ENCODE assay signal across 8 mouse cellular contexts in the genomic region with DNA sequence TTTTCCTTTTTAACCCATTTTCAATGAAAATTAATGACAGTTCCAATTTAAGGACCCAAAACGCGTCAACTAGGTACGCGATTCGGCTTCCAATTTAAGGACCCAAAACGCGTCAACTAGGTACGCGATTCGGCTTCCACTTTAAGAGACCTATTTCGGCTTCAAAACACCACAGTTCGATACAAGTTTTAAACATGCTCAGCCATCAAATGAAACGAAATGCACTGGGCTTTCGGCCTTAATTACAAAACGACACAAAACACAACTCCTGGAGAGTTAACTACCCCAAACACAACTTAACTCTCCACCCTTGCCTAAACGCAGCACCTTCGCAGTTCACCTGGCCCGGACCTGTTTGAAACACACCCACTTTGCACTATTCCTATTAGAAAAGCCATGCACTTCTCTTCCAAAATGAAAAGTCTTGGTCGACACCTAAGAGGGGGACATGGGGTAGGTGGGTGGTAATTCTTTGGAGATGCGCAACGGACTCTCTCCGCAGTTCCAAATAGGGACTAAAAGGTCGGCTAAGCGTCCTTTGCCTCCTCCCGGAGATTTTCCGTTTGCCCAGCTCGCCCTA. TPM values are rescaled to one million over a fixed set of nuclear protein-coding genes. Genes with fewer than 3 reads are reported as not detected.
A peak's percentile ranks its signal among the peaks of the same experiment; 100 is the strongest.
DNase-seq lines count a peak whose midpoint lies in the region; ATAC-seq and TF ChIP-seq lines count a peak whose summit lies in the region.

No protein-coding gene starts in this region.

- TF ChIP-seq CTCF in lung, adult 2 months (IDR thresholded peaks at IDR 0.05; ENCODE audit: insufficient read depth, low read length): no peak
- TF ChIP-seq CTCF in hindbrain, postnatal 0 days (IDR thresholded peaks at IDR 0.05; ENCODE audit: low read depth): no peak

- 0 out of 2 replicates have a peak, but pooled peaks cover 4% of the 10 kb centered on the region for H3K36me3 ChIP-seq in hindbrain, postnatal 0 days (ENCODE audit: insufficient read depth, low read length)
- H3K36me3 ChIP-seq in midbrain, embryonic 15.5 days (replicated peaks): no peaks in the 10 kb centered on the region

- H3K4me3 ChIP-seq in lung, adult 2 months (replicated peaks; ENCODE audit: extremely low read depth, low read depth, low read length): peak overlapping the region; percentile 94
- H3K4me3 ChIP-seq in hindbrain, postnatal 0 days (ENCODE audit: low read length): peak overlapping the region; percentile 98
- H3K4me3 ChIP-seq in midbrain, embryonic 15.5 days: peak overlapping the region; percentile 97

- no peaks in the 10 kb centered on the region for H3K9me3 ChIP-seq in hindbrain, postnatal 0 days (ENCODE audit: low read length)
- no peaks in the 10 kb centered on the region for H3K9me3 ChIP-seq in midbrain, embryonic 15.5 days

- no peaks in the 10 kb centered on the region for H3K27me3 ChIP-seq in hindbrain, postnatal 0 days (ENCODE audit: insufficient read depth, low read length)
- H3K27me3 ChIP-seq in midbrain, embryonic 15.5 days (replicated peaks): no peaks in the 10 kb centered on the region

- peak overlapping the region; percentile 99 for H3K27ac ChIP-seq in hindbrain, postnatal 0 days
- H3K27ac ChIP-seq in midbrain, embryonic 15.5 days: peak overlapping the region; percentile 100

- H3K9ac ChIP-seq in hindbrain, postnatal 0 days (replicated peaks; ENCODE audit: low read length): peak overlapping the region; percentile 99
- peak overlapping the region; percentile 98 for H3K9ac ChIP-seq in midbrain, embryonic 15.5 days

- WGBS in lung, adult 2 months: under 1% methylated on average over 27 of the region's 27 CpGs
- WGBS in hindbrain, postnatal 0 days: 0% methylated on average over 27 of the region's 27 CpGs
- WGBS in midbrain, embryonic 15.5 days: under 1% methylated on average over 27 of the region's 27 CpGs

- ATAC-seq in hindbrain, postnatal 0 days: no peak
- no peak for ATAC-seq in midbrain, embryonic 15.5 days (replicated peaks)

- no peak for DNase-seq in lung, adult 2 months
- DNase-seq in lung, postnatal 25 days (ENCODE audit: low spot score): no peak
- DNase-seq in c-Kit-positive CD71-positive TER-119-positive erythroid progenitor cells, embryonic 14.5 days (ENCODE audit: low spot score): peak; percentile 31
- peak; percentile 27 for DNase-seq in hindbrain, postnatal 0 days (ENCODE audit: low spot score)
- DNase-seq in adrenal gland, adult 18-20 months (ENCODE audit: low spot score in 2 of 2): no peak
- DNase-seq in frontal cortex, postnatal 36 days (ENCODE audit: low spot score in 2 of 2): no peak
- no peak for DNase-seq in layer of hippocampus, postnatal 14 days (ENCODE audit: low spot score in 2 of 2)

- H3K4me1 ChIP-seq in lung, adult 2 months (ENCODE audit: control insufficient read depth, insufficient read depth, low read length): peaks cover 4% of the 10 kb centered on the region
- H3K4me1 ChIP-seq in hindbrain, postnatal 0 days (ENCODE audit: insufficient read depth, low read length): peaks cover 22% of the 10 kb centered on the region; the same call in 1 of the 2 replicates
- H3K4me1 ChIP-seq in midbrain, embryonic 15.5 days: peaks cover 56% of the 10 kb centered on the region

- no peak for TF ChIP-seq POLR2A in lung, adult 2 months (IDR thresholded peaks at IDR 0.05; ENCODE audit: borderline replicate concordance, extremely low read depth, low read depth, low read length)

- H3K4me2 ChIP-seq in hindbrain, postnatal 0 days (ENCODE audit: low read depth, low read length): peak overlapping the region; percentile 79
- H3K4me2 ChIP-seq in midbrain, embryonic 15.5 days: peak overlapping the region; percentile 68

RNA-seq across cellular contexts. Expression of gene Hnrnph3, which starts 1.4 kb away (rescaled TPM):
- 14.3 and 27.5 TPM in 2 replicates for polyA plus RNA-seq in lung, adult 2 months (2012; rRNA removed)
- total RNA-seq in hindbrain, postnatal 0 days (2014; rRNA removed): 5.4 and 9.4 TPM in 2 replicates
- 77.7 and 83.9 TPM in 2 replicates for polyA plus RNA-seq in hindbrain, postnatal 0 days (2015; fragmentation: Nextera tagmentation; extraction: Ambion mirVana)
- polyA plus RNA-seq in midbrain, embryonic 15.5 days (2015; fragmentation: Nextera tagmentation; extraction: Ambion mirVana): 167 and 175 TPM in 2 replicates
- 10 to 100 TPM; 51.1 to 53.6 TPM for total RNA-seq in adrenal gland, adult 18-20 months (2021)
- total RNA-seq in layer of hippocampus, postnatal 14 days (2021): 10 to 100 TPM; 31.0 to 39.5 TPM

RNA-seq across cellular contexts. Expression of gene Pbld2, which starts 1.5 kb away (rescaled TPM):
- polyA plus RNA-seq in lung, adult 2 months (2012; rRNA removed): 1.7 and 2.2 TPM in 2 replicates
- total RNA-seq in hindbrain, postnatal 0 days (2014; rRNA removed): 0.47 and 1.7 TPM in 2 replicates
- 0.60 and 1.4 TPM in 2 replicates for polyA plus RNA-seq in hindbrain, postnatal 0 days (2015; fragmentation: Nextera tagmentation; extraction: Ambion mirVana)
- 1.1 and 1.3 TPM in 2 replicates for polyA plus RNA-seq in midbrain, embryonic 15.5 days (2015; fragmentation: Nextera tagmentation; extraction: Ambion mirVana)
- total RNA-seq in adrenal gland, adult 18-20 months (2021): 1 to 10 TPM; 4.2 to 4.9 TPM
- 1 to 10 TPM; 1.8 to 3.0 TPM for total RNA-seq in layer of hippocampus, postnatal 14 days (2021)

RNA-seq across cellular contexts. Expression of gene Pbld1, which starts 37.3 kb away (rescaled TPM):
- 0.71 and 2.2 TPM in 2 replicates for polyA plus RNA-seq in lung, adult 2 months (2012; rRNA removed)
- total RNA-seq in hindbrain, postnatal 0 days (2014; rRNA removed): 0.22 and 18.2 TPM in 2 replicates
- 0.63 and 0.88 TPM in 2 replicates for polyA plus RNA-seq in hindbrain, postnatal 0 days (2015; fragmentation: Nextera tagmentation; extraction: Ambion mirVana)
- 0.98 and 1.3 TPM in 2 replicates for polyA plus RNA-seq in midbrain, embryonic 15.5 days (2015; fragmentation: Nextera tagmentation; extraction: Ambion mirVana)
- total RNA-seq in adrenal gland, adult 18-20 months (2021): 1 to 10 TPM; 1.5 to 2.9 TPM
- under 1 TPM; 0.21 to 0.48 TPM for total RNA-seq in layer of hippocampus, postnatal 14 days (2021)

RNA-seq across cellular contexts. Expression of gene Rufy2, which starts 42.6 kb away (rescaled TPM):
- polyA plus RNA-seq in lung, adult 2 months (2012; rRNA removed): 2.6 and 4.4 TPM in 2 replicates
- total RNA-seq in hindbrain, postnatal 0 days (2014; rRNA removed): 25.3 and 25.5 TPM in 2 replicates
- 57.2 and 61.9 TPM in 2 replicates for polyA plus RNA-seq in hindbrain, postnatal 0 days (2015; fragmentation: Nextera tagmentation; extraction: Ambion mirVana)
- polyA plus RNA-seq in midbrain, embryonic 15.5 days (2015; fragmentation: Nextera tagmentation; extraction: Ambion mirVana): 61.2 and 65.5 TPM in 2 replicates
- total RNA-seq in adrenal gland, adult 18-20 months (2021): 10 to 100 TPM in 1 of 2 experiments, 1 to 10 TPM in 1; 9.5 to 10.0 TPM
- total RNA-seq in layer of hippocampus, postnatal 14 days (2021): 10 to 100 TPM; 68.9 to 74.6 TPM

Comparison
In these comparisons a context has a peak if more than half of its experiments do, and no peak if none do; other contexts are left out.
1. DNase-seq: peak in c-Kit-positive CD71-positive TER-119-positive erythroid progenitor cells, embryonic 14.5 days (single experiment) and hindbrain, postnatal 0 days (single experiment); none in lung, adult 2 months (single experiment), lung, postnatal 25 days (single experiment), adrenal gland, adult 18-20 months (0 of 2), frontal cortex, postnatal 36 days (0 of 2) and layer of hippocampus, postnatal 14 days (0 of 2).
2. Peak in every context shown above with its lines, with median percentiles within 50 percentile points of each other: H3K4me3 ChIP-seq.